Mouse (Mus musculus) heart, embryonic 13.5 days (tissue): ENCODE measurements around the gene Polr2b. TPM values are rescaled to one million over a fixed set of nuclear protein-coding genes. Genes with fewer than 3 reads are reported as not detected.
A peak's percentile ranks its signal among the peaks of the same experiment; 100 is the strongest.

Experiments
- ATAC-seq: fragments of 200-750 bp; cut with Nextera tagmentation; 2 replicates; pipeline ENCODE4 v1.8.0; 2017; ENCODE audit warnings: moderate TSS enrichment; ENCODE audit not compliant: insufficient number of reproducible peaks, low FRiP score, low TSS enrichment; ENCODE audit errors: extremely low read depth
- H3K27ac ChIP-seq: fragments of 300-500 bp; sonication (generic); replicated peaks from 2 replicates; pipeline ENCODE4 v1.5.1; 2015; ENCODE audit warnings: moderate library complexity, mild to moderate bottlenecking, inconsistent platforms
- H3K27me3 ChIP-seq: fragments of 300-500 bp; sonication (generic); replicated peaks from 2 replicates; pipeline ENCODE4 v1.6.1; 2015; ENCODE audit warnings: mild to moderate bottlenecking, inconsistent platforms
- H3K36me3 ChIP-seq: fragments of 300-500 bp; sonication (generic); 2 replicates; pipeline ENCODE4 v1.6.1; 2015; ENCODE audit warnings: mild to moderate bottlenecking, inconsistent platforms
- H3K4me1 ChIP-seq: fragments of 300-500 bp; sonication (generic); 2 replicates; pipeline ENCODE4 v1.6.1; 2015; ENCODE audit warnings: inconsistent platforms
- H3K4me2 ChIP-seq: fragments of 300-500 bp; sonication (generic); 2 replicates; pipeline ENCODE4 v1.6.1; 2015; ENCODE audit warnings: inconsistent platforms, mild to moderate bottlenecking, moderate library complexity
- H3K4me3 ChIP-seq: fragments of 300-500 bp; sonication (generic); 2 replicates; pipeline ENCODE4 v1.5.1; 2015; ENCODE audit warnings: moderate library complexity, mild to moderate bottlenecking, inconsistent platforms
- H3K9ac ChIP-seq: fragments of 300-500 bp; sonication (generic); 2 replicates; pipeline ENCODE4 v1.6.1; 2015; ENCODE audit warnings: inconsistent platforms, mild to moderate bottlenecking, moderate library complexity
- H3K9me3 ChIP-seq: fragments of 300-500 bp; sonication (generic); 2 replicates; pipeline ENCODE4 v1.6.1; 2016; ENCODE audit warnings: inconsistent platforms
- WGBS: fragments of 180-500 bp; shearing (Covaris S2); methylation state at CpG from one replicate; pipeline ENCODE4 v1.1.7; 2015; ENCODE audit warnings: mixed read lengths; 5-methylcytosine and 5-hydroxymethylcytosine counted together
- polyA plus RNA-seq: library from polyadenylated mRNA; unstranded; fragments of >200 nt; fragmentation: Nextera tagmentation; extraction: Ambion mirVana; gene quantifications from 2 replicates; pipeline ENCODE4 v1.2.1, GENCODE M21; 2015

Gene Polr2b
- polyA plus RNA-seq, 1 experiment from 2014 or later: 34.6 TPM

DNA sequence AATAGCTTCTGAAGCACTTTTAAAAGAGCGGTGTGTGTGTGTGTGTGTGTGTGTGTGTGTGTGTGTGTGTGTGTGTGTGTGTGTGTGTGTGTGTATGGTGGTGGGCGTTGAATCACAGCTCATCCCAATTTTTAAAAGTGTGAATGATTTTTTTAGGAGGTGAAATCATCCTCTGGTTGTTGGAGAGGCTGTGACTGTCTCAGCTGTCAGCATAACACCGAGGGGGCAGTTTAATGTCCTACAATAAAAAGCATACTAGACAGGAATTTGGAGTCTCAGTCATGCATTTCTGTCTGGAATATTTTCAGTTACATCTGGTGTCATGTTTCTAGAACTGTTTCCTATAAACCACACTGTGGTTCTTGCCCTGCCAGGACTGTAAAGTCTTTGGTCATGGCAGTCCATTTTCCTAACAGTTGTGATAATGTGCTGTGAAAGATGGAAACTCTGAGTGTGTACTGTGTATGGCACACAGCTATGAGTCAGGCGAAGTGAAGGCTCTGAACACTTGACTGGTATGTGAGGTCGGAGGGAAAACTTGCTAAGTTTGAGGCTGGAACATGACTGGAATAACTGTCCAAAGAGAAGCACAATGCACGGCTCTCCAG, 8.5 kb upstream of the Polr2b start:
- WGBS: 63% methylated on average over 6 of the region's 6 CpGs
- Histone ChIP-seq H3K27ac (no peak overlapping the region), H3K36me3 (peaks cover 79% of the 10 kb centered on the region), H3K9ac (no peak overlapping the region), H3K4me1 (no peaks in the 10 kb centered on the region), H3K27me3 (no peaks in the 10 kb centered on the region), H3K4me2 (no peak overlapping the region), H3K4me3 (no peak overlapping the region), H3K9me3 (no peaks in the 10 kb centered on the region)
- no peak for ATAC-seq

DNA sequence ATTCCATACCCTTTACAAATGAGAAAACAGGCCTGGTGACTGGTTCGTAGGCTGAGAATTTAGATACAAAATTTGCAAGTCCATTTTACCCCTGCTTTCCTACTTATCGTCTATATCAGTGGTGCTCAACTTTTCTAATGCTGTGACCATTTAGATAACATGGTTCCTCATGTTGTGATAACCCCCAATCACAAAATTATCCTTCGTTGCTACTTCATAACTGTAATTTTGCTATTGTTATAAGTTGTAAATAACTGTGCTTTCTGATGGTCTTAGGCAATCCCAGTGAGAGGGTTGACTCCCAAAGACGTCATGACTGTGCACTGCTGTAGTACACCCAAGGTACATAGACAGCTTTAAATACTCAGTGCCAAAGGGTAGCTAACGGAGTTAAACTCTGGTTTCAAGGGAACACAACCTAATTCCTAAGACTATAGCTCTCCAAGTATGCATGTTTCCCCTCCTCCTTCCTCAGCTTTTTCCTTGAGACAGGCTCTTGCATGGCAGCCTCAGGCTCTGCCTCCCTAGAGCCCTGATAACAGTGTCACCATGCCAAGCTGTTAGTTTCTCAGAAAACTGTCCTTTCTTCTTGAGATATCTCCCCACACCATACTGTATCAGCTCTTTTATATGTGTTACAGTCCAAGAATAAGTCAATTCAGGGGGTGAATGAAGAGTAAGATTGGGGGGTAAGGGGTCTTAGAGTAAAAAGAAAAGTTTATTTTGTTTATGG, 2.0 kb upstream of the Polr2b start:
- Histone ChIP-seq H3K27me3 (no peaks in the 10 kb centered on the region), H3K4me3 (peak overlapping the region; percentile 88), H3K4me2 (peak overlapping the region; percentile 99), H3K4me1 (peaks cover 28% of the 10 kb centered on the region), H3K9ac (peak overlapping the region; percentile 96), H3K36me3 (peaks cover 43% of the 10 kb centered on the region), H3K9me3 (no peaks in the 10 kb centered on the region), H3K27ac (no peak overlapping the region)
- 77% methylated on average over 5 of the region's 5 CpGs for WGBS
- no peak for ATAC-seq

- under 1% methylated on average over 76 of the region's 76 CpGs for WGBS
- H3K4me3 ChIP-seq: peak overlapping the region; percentile 88
- H3K9ac ChIP-seq: peak overlapping the region; percentile 96
- no peaks in the 10 kb centered on the region for H3K9me3 ChIP-seq
- peaks cover 28% of the 10 kb centered on the region for H3K4me1 ChIP-seq
- no peak for ATAC-seq
- H3K36me3 ChIP-seq: peaks cover 46% of the 10 kb centered on the region
- H3K27me3 ChIP-seq: no peaks in the 10 kb centered on the region
- peak overlapping the region; percentile 99 for H3K4me2 ChIP-seq
- H3K27ac ChIP-seq: 0 out of 2 replicates have a peak overlapping the region, but pooled peaks have one; percentile 94
Measured at GRCm38 (mm10) chr5:77309051-77309906, 668 bp upstream of the Polr2b start.

DNA sequence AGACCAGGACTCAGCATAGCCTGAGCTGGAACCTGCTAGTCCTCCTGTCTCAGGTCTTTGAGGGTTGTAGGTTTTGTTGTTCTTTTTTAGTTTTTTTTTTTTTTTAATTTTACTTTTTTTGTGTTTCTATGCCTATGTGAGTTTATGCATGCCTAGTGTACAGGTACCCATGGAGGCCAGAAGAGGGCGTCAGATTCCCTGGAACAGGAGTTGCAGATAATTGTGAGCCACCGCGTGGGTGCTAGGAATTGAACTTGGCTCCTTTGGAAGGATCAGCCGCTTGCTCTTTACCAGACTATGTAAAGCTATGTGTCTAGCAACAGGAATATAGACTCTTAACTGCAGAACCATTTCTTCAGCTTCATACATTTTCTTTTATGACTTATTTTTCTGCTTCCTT, 4.3 kb downstream of the Polr2b start:
- H3K4me1 ChIP-seq: peaks cover 13% of the 10 kb centered on the region

DNA sequence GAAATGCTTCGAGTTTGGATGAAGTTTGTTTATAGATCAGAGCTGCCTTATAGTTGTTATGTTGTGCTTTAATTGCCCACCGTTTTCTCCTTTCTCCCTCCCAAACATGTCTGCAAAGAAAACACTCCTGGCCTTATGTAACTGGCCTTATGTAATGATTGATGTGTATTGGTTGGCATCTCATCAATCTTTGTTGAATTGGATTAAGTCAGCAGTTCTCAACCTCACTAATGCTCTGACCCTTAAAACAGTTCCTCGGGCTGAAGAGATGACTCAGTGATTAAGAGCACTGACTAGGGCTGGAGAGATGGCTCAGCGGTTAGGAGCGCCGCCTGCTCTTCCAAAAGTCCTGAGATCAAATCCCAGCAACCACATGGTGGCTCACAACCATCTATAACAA, 5.0 kb downstream of the Polr2b start:
- Histone ChIP-seq H3K9me3 (no peaks in the 10 kb centered on the region), H3K9ac (no peak overlapping the region), H3K4me3 (no peak overlapping the region), H3K4me2 (no peak overlapping the region), H3K27ac (no peak overlapping the region), H3K4me1 (peaks cover 13% of the 10 kb centered on the region), H3K36me3 (peaks cover 66% of the 10 kb centered on the region), H3K27me3 (no peaks in the 10 kb centered on the region)
- ATAC-seq: no peak
- 85% methylated on average over 6 of the region's 6 CpGs for WGBS

More for the DNA sequence above, 4.3 kb downstream of the Polr2b start:
- Histone ChIP-seq H3K4me3 (no peak overlapping the region), H3K9me3 (no peaks in the 10 kb centered on the region), H3K4me2 (no peak overlapping the region), H3K36me3 (peaks cover 60% of the 10 kb centered on the region), H3K9ac (no peak overlapping the region), H3K27ac (no peak overlapping the region), H3K27me3 (no peaks in the 10 kb centered on the region)
- ATAC-seq: no peak
- 93% methylated on average over 4 of the region's 4 CpGs for WGBS

DNA sequence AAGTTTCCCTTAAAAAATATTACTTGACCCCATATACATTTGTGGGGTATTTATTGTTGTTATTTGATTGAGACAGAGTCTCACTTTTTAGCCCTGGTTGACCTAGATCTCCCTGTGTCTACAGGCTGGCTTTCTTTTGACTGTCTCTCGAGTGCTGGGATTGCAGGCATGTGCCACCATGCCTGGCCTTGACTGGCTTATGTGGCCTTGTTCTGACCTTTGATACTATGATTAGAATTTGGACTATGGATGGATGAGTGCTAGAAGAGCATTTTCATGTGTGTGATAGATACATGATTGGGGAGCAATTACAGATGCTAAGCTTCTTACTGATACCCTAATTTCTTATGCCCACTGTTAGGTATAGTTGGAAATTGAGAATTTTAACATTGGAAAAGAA, 15.0 kb downstream of the Polr2b start:
- Histone ChIP-seq H3K27ac (no peak overlapping the region), H3K4me2 (no peak overlapping the region), H3K4me3 (no peak overlapping the region), H3K36me3 (peaks cover 98% of the 10 kb centered on the region), H3K27me3 (no peaks in the 10 kb centered on the region), H3K9me3 (no peaks in the 10 kb centered on the region), H3K9ac (no peak overlapping the region), H3K4me1 (no peaks in the 10 kb centered on the region)
- 66% methylated on average over 1 of the region's 1 CpGs for whole genome bisulfite sequencing
- ATAC-seq: no peak

- Histone ChIP-seq H3K4me3 (no peak overlapping the region), H3K9me3 (no peaks in the 10 kb centered on the region), H3K36me3 (peaks cover 92% of the 10 kb centered on the region), H3K4me1 (no peaks in the 10 kb centered on the region), H3K27me3 (no peaks in the 10 kb centered on the region), H3K4me2 (no peak overlapping the region), H3K9ac (no peak overlapping the region), H3K27ac (no peak overlapping the region)
- ATAC-seq: no peak
- 81% methylated on average over 5 of the region's 5 CpGs for WGBS
Measured at GRCm38 (mm10) chr5:77330154-77330553, 20.2 kb downstream of the Polr2b start.

- 78% methylated on average over 4 of the region's 4 CpGs for WGBS
- no peaks in the 10 kb centered on the region for H3K9me3 ChIP-seq
Measured at GRCm38 (mm10) chr5:77340033-77340432, 30.1 kb downstream of the Polr2b start.

DNA sequence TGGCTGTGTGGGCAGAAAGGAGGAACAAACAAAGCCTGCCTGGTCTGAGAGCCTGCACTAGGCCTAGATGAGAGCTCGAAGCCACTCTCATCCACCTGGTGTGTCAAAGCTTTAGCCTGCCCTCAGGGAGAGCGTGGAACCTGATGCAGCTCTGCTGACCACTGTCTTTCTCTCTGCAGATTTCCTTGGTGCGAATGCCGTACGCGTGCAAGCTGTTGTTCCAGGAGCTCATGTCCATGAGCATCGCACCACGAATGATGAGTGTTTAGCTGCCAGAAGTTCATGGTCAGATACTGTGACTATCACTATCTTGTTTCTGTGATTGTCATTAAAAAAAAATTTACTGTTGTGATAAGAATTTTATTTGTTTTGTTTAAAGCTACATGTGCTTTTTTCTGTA, 39.0 kb downstream of the Polr2b start:
- Histone ChIP-seq H3K4me3 (no peak overlapping the region), H3K4me2 (no peak overlapping the region), H3K27ac (no peak overlapping the region), H3K9me3 (no peaks in the 10 kb centered on the region), H3K4me1 (no peaks in the 10 kb centered on the region), H3K9ac (no peak overlapping the region), H3K36me3 (peaks cover 71% of the 10 kb centered on the region), H3K27me3 (peaks cover 6% of the 10 kb centered on the region; the same call in 1 of the 2 replicates)
- no peak for ATAC-seq
- WGBS: 96% methylated on average over 8 of the region's 8 CpGs

More at GRCm38 (mm10) chr5:77340033-77340432, 30.1 kb downstream of the Polr2b start:
- no peak overlapping the region for H3K4me2 ChIP-seq
- no peaks in the 10 kb centered on the region for H3K4me1 ChIP-seq
- no peak overlapping the region for H3K27ac ChIP-seq
- no peaks in the 10 kb centered on the region for H3K27me3 ChIP-seq
- H3K9ac ChIP-seq: no peak overlapping the region
- no peak overlapping the region for H3K4me3 ChIP-seq
- H3K36me3 ChIP-seq: peaks cover 99% of the 10 kb centered on the region
- no peak for ATAC-seq

GRCm38 (mm10) chr5:77349971-77350658, 40.2 kb downstream of the Polr2b start:
- no peak overlapping the region for H3K4me2 ChIP-seq
- WGBS: 91% methylated on average over 15 of the region's 15 CpGs
- peaks cover 6% of the 10 kb centered on the region for H3K4me1 ChIP-seq
- ATAC-seq: no peak
- peaks cover 8% of the 10 kb centered on the region; the same call in 1 of the 2 replicates for H3K27me3 ChIP-seq
- H3K4me3 ChIP-seq: no peak overlapping the region
- no peak overlapping the region for H3K27ac ChIP-seq
- no peak overlapping the region for H3K9ac ChIP-seq
- peaks cover 59% of the 10 kb centered on the region for H3K36me3 ChIP-seq
- no peaks in the 10 kb centered on the region for H3K9me3 ChIP-seq

DNA sequence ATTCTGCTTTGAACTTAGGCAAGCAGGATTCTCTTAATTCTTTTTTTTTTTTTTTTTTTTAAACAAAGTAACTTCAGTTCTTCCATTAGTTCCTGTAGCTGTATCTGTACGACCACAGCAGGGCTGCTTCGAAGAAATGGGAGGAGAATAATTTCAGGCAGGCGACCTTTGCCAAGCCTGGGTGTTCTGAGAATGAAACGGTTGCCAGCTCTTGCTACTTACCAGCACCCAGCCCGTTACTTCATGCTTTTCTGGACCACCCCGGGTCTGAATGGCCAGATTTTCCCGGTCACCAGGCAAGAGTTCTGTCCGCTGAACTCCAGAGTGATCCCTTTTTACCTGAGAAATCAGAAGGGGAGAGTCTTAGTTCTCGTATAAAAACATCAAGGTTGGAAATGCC, 41.7 kb downstream of the Polr2b start:
- H3K4me2 ChIP-seq: no peak overlapping the region
- ATAC-seq: no peak
- WGBS: 78% methylated on average over 9 of the region's 9 CpGs
- H3K4me3 ChIP-seq: no peak overlapping the region
- H3K9ac ChIP-seq: no peak overlapping the region
- H3K9me3 ChIP-seq: no peaks in the 10 kb centered on the region
- peaks cover 45% of the 10 kb centered on the region for H3K36me3 ChIP-seq
- H3K4me1 ChIP-seq: peaks cover 11% of the 10 kb centered on the region
- peaks cover 8% of the 10 kb centered on the region for H3K27me3 ChIP-seq
- no peak overlapping the region for H3K27ac ChIP-seq
